Mouse (Mus musculus) limb, embryonic 15.5 days (tissue): ENCODE results near the gene Btbd9. TPM values are rescaled to one million over a fixed set of nuclear protein-coding genes. Genes with fewer than 3 reads are reported as not detected.

ENCODE experiments used
- ATAC-seq: fragments of 200-750 bp; cut with Nextera tagmentation; 2 replicates; pipeline ENCODE4 v1.8.0; 2017; ENCODE audit warnings: low read depth, moderate TSS enrichment; ENCODE audit not compliant: insufficient number of reproducible peaks, low FRiP score, low TSS enrichment
- H3K27ac ChIP-seq: fragments of 300-500 bp; sonication (generic); 2 replicates; pipeline ENCODE4 v1.5.1; 2015; ENCODE audit warnings: moderate library complexity, mild to moderate bottlenecking, inconsistent platforms
- H3K27me3 ChIP-seq: fragments of 300-500 bp; sonication (generic); 2 replicates; pipeline ENCODE4 v1.6.1; 2015; ENCODE audit warnings: inconsistent platforms
- H3K36me3 ChIP-seq: fragments of 300-500 bp; sonication (generic); 2 replicates; pipeline ENCODE4 v1.6.1; 2015; ENCODE audit warnings: inconsistent platforms
- H3K4me1 ChIP-seq: fragments of 300-500 bp; sonication (generic); 2 replicates; pipeline ENCODE4 v1.6.1; 2015; ENCODE audit warnings: inconsistent platforms
- H3K4me2 ChIP-seq: fragments of 300-500 bp; sonication (generic); 2 replicates; pipeline ENCODE4 v1.6.1; 2015; ENCODE audit warnings: mild to moderate bottlenecking, inconsistent platforms
- H3K4me3 ChIP-seq: fragments of 300-500 bp; sonication (generic); 2 replicates; pipeline ENCODE4 v1.5.1; 2015; ENCODE audit warnings: mild to moderate bottlenecking, inconsistent platforms
- H3K9ac ChIP-seq: fragments of 300-500 bp; sonication (generic); 2 replicates; pipeline ENCODE4 v1.6.1; 2015; ENCODE audit warnings: inconsistent platforms
- H3K9me3 ChIP-seq: fragments of 300-500 bp; sonication (generic); 2 replicates; pipeline ENCODE4 v1.6.1; 2016; ENCODE audit warnings: inconsistent platforms
- WGBS: fragments of 180-500 bp; shearing (Covaris S2); methylation state at CpG from one replicate; pipeline ENCODE4 v1.1.7; 2015; 5-methylcytosine and 5-hydroxymethylcytosine counted together
- polyA plus RNA-seq: library from polyadenylated mRNA; unstranded; fragments of >200 nt; fragmentation: Nextera tagmentation; extraction: Ambion mirVana; gene quantifications from 2 replicates; pipeline ENCODE4 v1.2.1, GENCODE M21; 2015

The Btbd9 gene
- polyA plus RNA-seq, 1 experiment from 2014 or later, result 54.5 TPM

- H3K27me3 ChIP-seq, result no peaks in the 10 kb centered on the region
- H3K9ac ChIP-seq, result no peak overlapping the region
- H3K4me3 ChIP-seq, result no peak overlapping the region
- ATAC-seq, result no peak
- H3K27ac ChIP-seq, result no peak overlapping the region
- WGBS, result 81% methylated on average over 6 of the region's 6 CpGs
- peaks cover 29% of the 10 kb centered on the region; the same call in 1 of the 2 replicates for H3K4me1 ChIP-seq
- no peak overlapping the region for H3K4me2 ChIP-seq
- no peaks in the 10 kb centered on the region for H3K36me3 ChIP-seq
- H3K9me3 ChIP-seq, result no peaks in the 10 kb centered on the region
These were observed 316.4 kb downstream of the Btbd9 start for GRCm38 (mm10) chr17:30259938-30260337.

DNA sequence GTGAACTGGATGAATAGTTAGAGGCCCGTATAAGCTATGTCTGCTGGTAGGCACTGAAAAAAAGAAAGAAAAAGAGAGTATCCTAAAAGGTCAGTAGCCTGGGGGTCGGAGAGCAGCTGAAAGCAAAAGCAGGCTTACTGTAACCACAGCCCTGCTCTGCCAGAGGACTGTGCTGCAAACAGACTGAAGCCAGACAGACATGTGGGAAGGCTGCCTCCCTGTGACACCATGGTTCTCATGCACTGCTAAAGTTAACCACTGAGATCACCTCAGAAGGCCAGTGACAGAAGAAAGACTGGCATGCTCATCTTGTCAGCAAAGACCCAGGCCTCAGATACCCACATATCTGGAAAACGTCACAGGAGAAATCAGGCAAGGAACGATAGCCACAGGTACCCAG lies 317.8 kb downstream of the Btbd9 start:
- Histone ChIP-seq H3K27me3 (no peaks in the 10 kb centered on the region), H3K9ac (no peak overlapping the region), H3K9me3 (no peaks in the 10 kb centered on the region), H3K4me2 (no peak overlapping the region), H3K36me3 (no peaks in the 10 kb centered on the region), H3K27ac (no peak overlapping the region), H3K4me1 (peaks cover 34% of the 10 kb centered on the region), H3K4me3 (no peak overlapping the region)
- 69% methylated on average over 4 of the region's 4 CpGs for WGBS
- no peak for ATAC-seq

DNA sequence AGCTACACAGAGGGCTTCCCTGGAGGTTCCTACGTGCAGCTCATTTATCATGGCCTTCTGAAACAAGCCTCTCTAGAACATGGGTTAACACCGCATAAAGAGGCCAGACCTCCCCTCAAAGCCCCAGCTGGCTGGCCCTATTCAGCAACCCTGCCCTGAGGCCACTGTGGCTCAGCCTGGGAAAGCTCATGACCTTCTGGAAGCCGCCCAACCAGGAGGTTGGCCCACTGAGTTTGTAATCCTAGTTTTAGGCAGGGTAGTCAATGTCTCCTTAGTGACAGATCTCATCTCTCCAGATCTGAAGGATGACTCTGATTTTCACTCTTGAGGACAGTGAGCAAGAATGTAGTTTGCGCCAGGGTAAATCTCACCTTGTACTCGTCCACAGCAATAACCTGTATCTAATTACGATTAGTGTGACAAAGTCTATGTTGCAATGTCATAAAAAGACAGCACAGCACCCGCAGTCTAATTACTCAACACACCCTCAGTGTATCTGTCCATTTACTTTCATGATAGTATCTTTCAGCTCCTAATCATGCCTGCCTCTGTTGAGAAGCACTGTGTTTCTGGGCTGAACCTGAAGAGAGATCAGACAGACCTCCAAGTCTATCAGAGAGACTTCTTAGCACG lies 320.2 kb downstream of the Btbd9 start:
- Histone ChIP-seq H3K4me1 (peaks cover 22% of the 10 kb centered on the region), H3K27ac (no peak overlapping the region), H3K4me2 (no peak overlapping the region), H3K4me3 (no peak overlapping the region), H3K9ac (no peak overlapping the region), H3K36me3 (no peaks in the 10 kb centered on the region), H3K9me3 (no peaks in the 10 kb centered on the region), H3K27me3 (no peaks in the 10 kb centered on the region)
- no peak for ATAC-seq
- 63% methylated on average over 8 of the region's 8 CpGs for WGBS

DNA sequence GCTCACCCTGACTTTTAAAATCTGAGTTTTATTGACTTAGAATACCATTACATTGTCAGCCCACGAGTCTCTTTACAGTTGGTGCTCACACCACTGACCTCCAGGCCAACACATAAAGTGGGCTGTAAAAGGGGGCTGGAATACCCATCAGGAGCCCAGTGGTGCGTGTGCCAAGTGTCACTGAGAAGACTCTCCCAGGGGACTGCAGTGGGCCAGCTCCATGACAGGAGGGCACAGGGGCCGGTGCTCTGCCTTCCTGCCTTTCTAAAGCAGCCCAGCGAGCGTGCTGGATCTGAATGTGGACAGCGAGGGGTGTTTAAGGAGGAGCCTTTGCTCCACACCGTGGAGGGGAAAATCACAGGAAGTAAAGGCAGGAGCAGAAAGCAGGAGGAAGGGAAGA lies 322.4 kb downstream of the Btbd9 start:
- Histone ChIP-seq H3K36me3 (no peaks in the 10 kb centered on the region), H3K9ac (no peak overlapping the region), H3K27ac (no peak overlapping the region), H3K4me3 (no peak overlapping the region), H3K27me3 (no peaks in the 10 kb centered on the region), H3K9me3 (no peaks in the 10 kb centered on the region), H3K4me2 (no peak overlapping the region), H3K4me1 (peaks cover 18% of the 10 kb centered on the region)
- 54% methylated on average over 7 of the region's 7 CpGs for WGBS
- ATAC-seq, result no peak

DNA sequence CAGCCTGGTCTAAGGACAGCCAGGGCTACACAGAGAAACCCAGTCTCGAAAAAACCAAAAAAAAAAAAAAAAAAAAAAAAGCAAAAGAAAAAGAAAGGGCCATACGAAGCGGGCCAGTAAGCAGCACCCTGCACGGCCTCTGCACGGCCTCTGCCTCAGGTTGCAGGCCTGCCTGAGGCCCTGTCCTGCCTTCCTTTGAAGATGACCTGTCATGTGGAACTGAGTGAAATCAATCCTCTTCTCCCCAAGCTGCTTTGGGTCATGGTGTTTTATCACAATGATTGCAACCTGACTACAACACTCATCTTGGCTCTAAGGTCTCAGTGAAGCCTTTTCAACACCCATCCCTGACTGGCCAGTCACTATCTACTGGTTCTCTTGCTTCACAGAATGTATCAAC lies 323.3 kb downstream of the Btbd9 start:
- 89% methylated on average over 5 of the region's 5 CpGs for WGBS
- H3K9me3 ChIP-seq, result no peaks in the 10 kb centered on the region
- peaks cover 14% of the 10 kb centered on the region for H3K4me1 ChIP-seq
- no peak overlapping the region for H3K27ac ChIP-seq
- ATAC-seq, result no peak
- no peak overlapping the region for H3K4me2 ChIP-seq
- no peaks in the 10 kb centered on the region for H3K27me3 ChIP-seq
- H3K36me3 ChIP-seq, result no peaks in the 10 kb centered on the region
- no peak overlapping the region for H3K4me3 ChIP-seq
- no peak overlapping the region for H3K9ac ChIP-seq

- H3K4me1 ChIP-seq, result peaks cover 39% of the 10 kb centered on the region
- no peak overlapping the region for H3K27ac ChIP-seq
- 32% methylated on average over 10 of the region's 10 CpGs for WGBS
- no peak overlapping the region for H3K4me3 ChIP-seq
- H3K36me3 ChIP-seq, result no peaks in the 10 kb centered on the region
- no peak for ATAC-seq
- no peak overlapping the region for H3K4me2 ChIP-seq
- no peaks in the 10 kb centered on the region for H3K9me3 ChIP-seq
- no peak overlapping the region for H3K9ac ChIP-seq
- H3K27me3 ChIP-seq, result no peaks in the 10 kb centered on the region
These were observed 331.0 kb downstream of the Btbd9 start for GRCm38 (mm10) chr17:30245308-30245706.

- Histone ChIP-seq H3K36me3 (no peaks in the 10 kb centered on the region), H3K4me1 (peaks cover 45% of the 10 kb centered on the region), H3K4me2 (no peak overlapping the region), H3K4me3 (no peak overlapping the region), H3K27me3 (no peaks in the 10 kb centered on the region), H3K9ac (no peak overlapping the region), H3K9me3 (no peaks in the 10 kb centered on the region), H3K27ac (no peak overlapping the region; the same call in 1 of the 2 replicates)
- ATAC-seq, result peak; percentile 75
- 32% methylated on average over 14 of the region's 14 CpGs for WGBS
These were observed 331.5 kb downstream of the Btbd9 start for GRCm38 (mm10) chr17:30244651-30245307.

- ATAC-seq, result no peak
- H3K4me1 ChIP-seq, result peaks cover 56% of the 10 kb centered on the region
- WGBS, result 77% methylated on average over 7 of the region's 7 CpGs
- no peak overlapping the region for H3K9ac ChIP-seq
- H3K27me3 ChIP-seq, result no peaks in the 10 kb centered on the region
- no peak overlapping the region for H3K4me2 ChIP-seq
- H3K4me3 ChIP-seq, result no peak overlapping the region
- H3K9me3 ChIP-seq, result no peaks in the 10 kb centered on the region
- no peak overlapping the region for H3K27ac ChIP-seq
- no peaks in the 10 kb centered on the region for H3K36me3 ChIP-seq
These were observed 332.7 kb downstream of the Btbd9 start for GRCm38 (mm10) chr17:30243540-30243939.

DNA sequence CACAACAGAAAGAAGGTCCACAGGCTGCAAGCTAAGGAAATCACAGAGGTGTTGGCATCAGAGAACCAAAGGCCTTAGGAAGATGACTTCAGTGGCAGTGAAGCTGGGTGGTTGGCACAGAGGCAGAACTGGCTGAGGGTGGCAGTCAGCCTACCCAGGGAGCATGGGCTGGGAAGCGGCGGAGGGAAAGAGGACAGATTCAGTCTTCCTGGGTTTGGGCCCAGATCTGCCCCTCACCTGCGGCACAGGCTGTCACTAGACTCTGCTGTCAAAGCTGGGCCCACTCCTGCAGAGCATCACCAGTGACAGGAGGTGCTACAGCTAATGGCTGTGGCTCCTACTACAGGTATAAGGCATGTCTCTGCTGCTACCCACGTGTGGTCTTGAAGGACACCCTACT lies 333.6 kb downstream of the Btbd9 start:
- 91% methylated on average over 4 of the region's 4 CpGs for WGBS
- Histone ChIP-seq H3K27me3 (no peaks in the 10 kb centered on the region), H3K4me1 (peaks cover 57% of the 10 kb centered on the region), H3K36me3 (no peaks in the 10 kb centered on the region), H3K4me2 (no peak overlapping the region), H3K9me3 (no peaks in the 10 kb centered on the region), H3K9ac (no peak overlapping the region), H3K4me3 (no peak overlapping the region), H3K27ac (no peak overlapping the region)
- ATAC-seq, result no peak

DNA sequence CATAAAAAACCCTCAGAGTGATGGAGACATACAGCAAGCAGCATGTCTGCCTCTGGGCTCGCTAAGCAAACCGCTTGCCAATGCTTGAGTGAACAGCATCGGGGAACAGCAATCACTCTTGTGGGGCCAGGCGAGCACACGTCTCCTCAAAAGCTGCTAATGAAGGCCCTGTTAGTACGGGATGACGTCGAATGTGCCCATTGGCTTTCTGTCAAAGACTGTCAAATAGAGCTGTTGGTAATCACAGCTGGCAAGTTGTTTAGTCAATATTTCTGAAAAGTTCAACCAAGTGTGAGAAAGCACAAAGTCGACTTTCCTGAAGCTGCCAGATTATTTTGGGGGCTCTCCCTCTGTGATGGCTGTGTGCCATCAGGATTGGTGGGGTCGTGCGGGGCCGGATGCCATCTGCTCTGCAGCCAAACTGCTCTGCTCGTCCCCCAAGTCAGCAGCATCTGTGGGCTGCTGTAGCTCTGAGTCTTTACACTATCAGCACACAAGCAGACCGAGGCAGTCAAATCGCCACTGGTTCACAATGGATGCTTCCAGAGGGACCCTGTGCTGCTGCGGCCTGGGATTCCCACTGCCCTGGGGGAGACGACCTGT lies 334.5 kb downstream of the Btbd9 start:
- Histone ChIP-seq H3K9ac (no peak overlapping the region), H3K4me1 (peaks cover 57% of the 10 kb centered on the region), H3K27ac (no peak overlapping the region), H3K27me3 (no peaks in the 10 kb centered on the region), H3K4me3 (no peak overlapping the region), H3K9me3 (no peaks in the 10 kb centered on the region), H3K4me2 (no peak overlapping the region), H3K36me3 (no peaks in the 10 kb centered on the region)
- WGBS, result 52% methylated on average over 17 of the region's 17 CpGs
- ATAC-seq, result no peak

- no peak overlapping the region for H3K4me2 ChIP-seq
- no peaks in the 10 kb centered on the region for H3K9me3 ChIP-seq
- H3K4me3 ChIP-seq, result no peak overlapping the region
- WGBS, result 48% methylated on average over 6 of the region's 6 CpGs
- ATAC-seq, result no peak
- H3K27me3 ChIP-seq, result no peaks in the 10 kb centered on the region
- no peak overlapping the region for H3K27ac ChIP-seq
- peaks cover 57% of the 10 kb centered on the region for H3K4me1 ChIP-seq
- no peak overlapping the region for H3K9ac ChIP-seq
- H3K36me3 ChIP-seq, result no peaks in the 10 kb centered on the region
These were observed 335.2 kb downstream of the Btbd9 start for GRCm38 (mm10) chr17:30241061-30241460.

- 74% methylated on average over 4 of the region's 4 CpGs for WGBS
- Histone ChIP-seq H3K9ac (no peak overlapping the region), H3K9me3 (no peaks in the 10 kb centered on the region), H3K36me3 (no peaks in the 10 kb centered on the region), H3K27me3 (no peaks in the 10 kb centered on the region), H3K4me1 (peaks cover 57% of the 10 kb centered on the region), H3K4me3 (no peak overlapping the region), H3K27ac (0 out of 2 replicates have a peak overlapping the region, but pooled peaks have one; percentile 48), H3K4me2 (no peak overlapping the region)
- ATAC-seq, result no peak
These were observed 335.6 kb downstream of the Btbd9 start for GRCm38 (mm10) chr17:30240659-30241058.
